Mouse (Mus musculus) layer of hippocampus, postnatal 25 days (tissue): Measurements from ENCODE around the gene Mfsd2b. TPM values are rescaled to one million over a fixed set of nuclear protein-coding genes. Genes with fewer than 3 reads are reported as not detected.
A peak's percentile ranks its signal among the peaks of the same experiment; 100 is the strongest.

Source experiments
- DNase-seq, 2 experiments: peaks; one replicate each; pipeline ENCODE4 v3.0.0; 2022; ENCODE audit warnings: mixed read lengths in 2 of 2, low spot score in 1 of 2; ENCODE audit errors: extremely low spot score in 1 of 2
- total RNA-seq, 2 experiments: library from RNA; stranded (reverse); gene quantifications; 2 replicates each; pipeline ENCODE4 v1.2.3; 2021

Gene Mfsd2b
- total RNA-seq, 2 experiments from 2014 or later: 0.34 to 1.2 TPM

- DNase-seq: no peak
These were observed 4.2 kb upstream of the Mfsd2b start for GRCm38 (mm10) chr12:4878296-4878783.

GRCm38 (mm10) chr12:4875623-4876022 lies 1.5 kb upstream of the Mfsd2b start:
- no peak for DNase-seq

GRCm38 (mm10) chr12:4873531-4873930 lies 628 bp downstream of the Mfsd2b start:
- no peak for DNase-seq

GRCm38 (mm10) chr12:4872983-4873477 lies 1.1 kb downstream of the Mfsd2b start:
- DNase-seq: no peak

GRCm38 (mm10) chr12:4872273-4872672 lies 1.9 kb downstream of the Mfsd2b start:
- no peak for DNase-seq

GRCm38 (mm10) chr12:4871260-4871659 lies 2.9 kb downstream of the Mfsd2b start:
- DNase-seq: no peak

- DNase-seq: no peak
These were observed 5.2 kb downstream of the Mfsd2b start for GRCm38 (mm10) chr12:4868924-4869323.

- DNase-seq: no peak
These were observed 9.8 kb downstream of the Mfsd2b start for GRCm38 (mm10) chr12:4864338-4864690.

GRCm38 (mm10) chr12:4863654-4864337 lies 10.4 kb downstream of the Mfsd2b start:
- no peak for DNase-seq

- DNase-seq: no peak
These were observed 11.5 kb downstream of the Mfsd2b start for GRCm38 (mm10) chr12:4862672-4863071.

- DNase-seq: no peak
These were observed 14.8 kb downstream of the Mfsd2b start for GRCm38 (mm10) chr12:4859241-4859914.

- DNase-seq: no peak
These were observed 17.3 kb downstream of the Mfsd2b start for GRCm38 (mm10) chr12:4856834-4857233.

GRCm38 (mm10) chr12:4856160-4856559 lies 18.0 kb downstream of the Mfsd2b start:
- DNase-seq: no peak

GRCm38 (mm10) chr12:4843741-4844140 lies 30.4 kb downstream of the Mfsd2b start:
- DNase-seq: no peak

- peak; percentile 74 to 75 for DNase-seq
These were observed 31.1 kb downstream of the Mfsd2b start, which contains the start of gene Wdcp for GRCm38 (mm10) chr12:4842890-4843597. TSS of gene Wdcp (plus strand) at chr12:4843303.

- no peak for DNase-seq
These were observed 31.7 kb downstream of the Mfsd2b start for GRCm38 (mm10) chr12:4842456-4842855.

- DNase-seq: peak; percentile 28 to 48
These were observed 32.7 kb downstream of the Mfsd2b start, which contains the start of gene Fkbp1b for GRCm38 (mm10) chr12:4841392-4841887. TSS of gene Fkbp1b (minus strand) at chr12:4841591.

GRCm38 (mm10) chr12:4840741-4841140 lies 33.4 kb downstream of the Mfsd2b start:
- DNase-seq: no peak

- no peak for DNase-seq
These were observed 34.1 kb downstream of the Mfsd2b start for GRCm38 (mm10) chr12:4840010-4840409.

GRCm38 (mm10) chr12:4836959-4837358 lies 37.2 kb downstream of the Mfsd2b start:
- DNase-seq: no peak

- no peak for DNase-seq
These were observed 46.9 kb downstream of the Mfsd2b start for GRCm38 (mm10) chr12:4827256-4827655.
